Mouse (Mus musculus) erythroblast, embryonic 14.5 days (primary cell): ENCODE data around the gene Kdr. TPM values are rescaled to one million over a fixed set of nuclear protein-coding genes. Genes with fewer than 3 reads are reported as not detected.

Source experiments
- H3K27me3 ChIP-seq: 2 replicates; pipeline ENCODE4 v1.6.1; 2012; ENCODE audit warnings: inconsistent platforms; ENCODE audit not compliant: control insufficient read depth
- H3K36me3 ChIP-seq: 2 replicates; pipeline ENCODE4 v1.6.1; 2012; ENCODE audit warnings: mild to moderate bottlenecking, inconsistent platforms; ENCODE audit not compliant: control insufficient read depth
- H3K4me1 ChIP-seq: 2 replicates; pipeline ENCODE4 v1.6.1; 2012; ENCODE audit warnings: inconsistent platforms; ENCODE audit not compliant: control insufficient read depth
- H3K4me3 ChIP-seq: replicated peaks from 2 replicates; pipeline ENCODE3; 2012; ENCODE audit warnings: moderate library complexity, mild to moderate bottlenecking, inconsistent platforms
- H3K9me3 ChIP-seq: 2 replicates; pipeline ENCODE4 v1.6.1; 2012; ENCODE audit warnings: low read length, inconsistent platforms, mixed read lengths; ENCODE audit not compliant: control insufficient read depth
- GATA1 ChIP-seq: IDR thresholded peaks from 2 replicates; pipeline ENCODE4 v1.6.1; 2012; ENCODE audit warnings: low read length, inconsistent platforms, mixed read lengths
- TAL1 ChIP-seq: IDR thresholded peaks from 3 replicates; pipeline ENCODE4 v1.6.1; 2012; ENCODE audit warnings: low read length, inconsistent platforms, mixed read lengths
- polyA plus RNA-seq: library from polyadenylated mRNA; stranded (reverse); fragments of >175 nt; gene quantifications from 2 replicates; pipeline ENCODE4 v1.2.3, GENCODE M21; 2012

The Kdr gene
- polyA plus RNA-seq, result 0.02 TPM in 1 of 2 replicates, not detected in the other

DNA sequence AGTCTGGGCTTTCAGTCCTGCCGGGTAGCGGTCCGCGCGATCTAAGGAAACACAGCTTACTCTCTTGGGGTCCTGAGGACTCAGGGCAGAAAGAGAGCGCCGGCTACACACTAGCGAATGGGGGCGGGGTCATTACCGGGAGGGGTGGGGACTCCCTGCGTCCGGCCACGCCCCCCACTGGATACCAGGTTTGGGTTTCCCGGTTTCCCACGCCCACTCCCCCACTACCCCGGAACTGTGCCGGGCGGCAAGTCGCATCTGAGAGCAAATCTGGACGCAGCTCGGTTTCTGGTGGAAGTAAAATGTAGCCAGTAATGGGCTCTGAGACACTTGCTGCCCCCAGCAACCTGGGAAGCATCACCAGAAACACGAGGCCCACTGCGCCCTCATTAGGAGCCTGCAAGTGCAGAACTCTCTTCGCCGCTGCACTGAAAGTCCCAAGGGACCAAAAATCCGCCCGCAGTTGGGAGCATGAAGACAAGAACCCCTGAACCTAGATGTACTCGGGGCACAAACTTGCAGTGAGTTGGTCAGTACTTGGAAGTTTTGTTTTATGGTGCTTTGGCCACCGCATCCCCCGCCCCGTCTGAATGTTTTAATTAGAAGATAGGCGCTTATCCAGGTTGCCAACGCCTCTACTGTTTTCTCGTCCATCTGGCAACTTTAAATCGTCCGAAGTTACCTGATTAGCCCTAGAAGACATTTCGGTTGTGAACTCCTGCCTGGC lies at the start of gene Kdr:
TSS of gene Kdr (minus strand) at position 85 of the 727 bp plus-strand sequence.
- H3K9me3 ChIP-seq, result peaks cover 5% of the 10 kb centered on the region; the same call in 1 of the 2 replicates
- H3K4me3 ChIP-seq, result peak within 1 kb of the TSS; percentile 35
- H3K27me3 ChIP-seq, result peaks cover 80% of the 10 kb centered on the region
- TF ChIP-seq GATA1, result no peak
- no peak for TF ChIP-seq TAL1
- H3K36me3 ChIP-seq, result no peaks in the 10 kb centered on the region
- peaks cover 4% of the 10 kb centered on the region; the same call in 1 of the 2 replicates for H3K4me1 ChIP-seq

DNA sequence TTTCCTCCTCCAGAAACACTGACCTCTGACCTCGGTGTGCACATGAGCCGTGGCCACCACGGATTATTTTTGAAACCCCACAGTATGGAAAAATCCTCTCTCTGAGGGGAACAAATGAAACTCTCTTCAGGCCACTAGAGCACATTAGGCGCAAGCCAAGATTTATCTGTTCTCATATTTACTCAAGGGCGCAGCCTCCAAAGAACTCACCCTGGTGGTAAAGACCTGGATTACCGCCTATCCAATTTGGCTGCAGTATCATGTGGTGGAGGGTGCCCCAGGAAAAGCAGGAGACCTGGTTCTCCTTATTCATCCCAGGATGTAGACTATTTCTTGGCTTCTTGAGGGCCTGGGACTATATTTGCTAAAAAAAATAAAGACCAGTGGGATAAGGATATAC lies 48.5 kb upstream of the Kdr start:
- no peaks in the 10 kb centered on the region for H3K4me1 ChIP-seq
- H3K4me3 ChIP-seq, result no peak overlapping the region
- H3K9me3 ChIP-seq, result no peaks in the 10 kb centered on the region
- no peaks in the 10 kb centered on the region for H3K36me3 ChIP-seq
- TF ChIP-seq GATA1 (no peak), TAL1 (no peak)
- peaks cover 11% of the 10 kb centered on the region for H3K27me3 ChIP-seq

- no peaks in the 10 kb centered on the region for H3K36me3 ChIP-seq
- H3K4me1 ChIP-seq, result no peaks in the 10 kb centered on the region
- no peaks in the 10 kb centered on the region for H3K9me3 ChIP-seq
- peaks cover 11% of the 10 kb centered on the region for H3K27me3 ChIP-seq
- no peak for TF ChIP-seq TAL1
- TF ChIP-seq GATA1, result no peak
- no peak overlapping the region for H3K4me3 ChIP-seq
These were observed 47.9 kb upstream of the Kdr start for GRCm38 (mm10) chr5:76025996-76026665.

- H3K9me3 ChIP-seq, result no peaks in the 10 kb centered on the region
- peaks cover 11% of the 10 kb centered on the region for H3K27me3 ChIP-seq
- TF ChIP-seq GATA1 (no peak), TAL1 (no peak)
- H3K4me1 ChIP-seq, result no peaks in the 10 kb centered on the region
- no peak overlapping the region for H3K4me3 ChIP-seq
- H3K36me3 ChIP-seq, result no peaks in the 10 kb centered on the region
These were observed 44.9 kb upstream of the Kdr start for GRCm38 (mm10) chr5:76023011-76023773.

DNA sequence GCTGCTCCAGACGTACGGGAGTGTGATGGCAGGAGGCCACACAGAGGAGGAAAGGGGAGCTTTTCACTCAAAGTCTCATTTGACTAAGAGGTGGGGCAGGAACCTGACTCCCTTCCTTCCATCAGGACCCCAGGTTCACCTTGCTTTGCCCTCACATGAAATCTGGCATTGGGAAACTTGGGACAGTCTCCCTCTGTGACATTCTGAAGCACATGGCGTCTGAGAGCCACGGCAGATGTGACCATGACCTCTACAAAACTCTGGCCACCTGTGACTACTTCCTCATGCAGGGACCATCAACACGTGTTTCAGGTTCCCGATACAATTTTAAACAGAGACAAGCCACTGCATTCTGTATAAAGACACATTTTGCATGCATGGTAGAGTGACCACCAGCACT lies 44.2 kb upstream of the Kdr start:
- TF ChIP-seq GATA1 (no peak), TAL1 (no peak)
- Histone ChIP-seq H3K4me3 (no peak overlapping the region), H3K9me3 (no peaks in the 10 kb centered on the region), H3K36me3 (no peaks in the 10 kb centered on the region), H3K4me1 (no peaks in the 10 kb centered on the region), H3K27me3 (peaks cover 11% of the 10 kb centered on the region)

- Histone ChIP-seq H3K9me3 (no peaks in the 10 kb centered on the region), H3K4me3 (no peak overlapping the region), H3K27me3 (peaks cover 9% of the 10 kb centered on the region), H3K4me1 (no peaks in the 10 kb centered on the region), H3K36me3 (no peaks in the 10 kb centered on the region)
- TF ChIP-seq GATA1 (no peak), TAL1 (no peak)
These were observed 40.1 kb upstream of the Kdr start for GRCm38 (mm10) chr5:76018321-76018720.

GRCm38 (mm10) chr5:76016086-76016485 lies 37.8 kb upstream of the Kdr start:
- TF ChIP-seq GATA1 (no peak), TAL1 (no peak)
- no peak overlapping the region for H3K4me3 ChIP-seq
- H3K4me1 ChIP-seq, result no peaks in the 10 kb centered on the region
- no peaks in the 10 kb centered on the region for H3K36me3 ChIP-seq
- H3K27me3 ChIP-seq, result no peaks in the 10 kb centered on the region
- H3K9me3 ChIP-seq, result no peaks in the 10 kb centered on the region

DNA sequence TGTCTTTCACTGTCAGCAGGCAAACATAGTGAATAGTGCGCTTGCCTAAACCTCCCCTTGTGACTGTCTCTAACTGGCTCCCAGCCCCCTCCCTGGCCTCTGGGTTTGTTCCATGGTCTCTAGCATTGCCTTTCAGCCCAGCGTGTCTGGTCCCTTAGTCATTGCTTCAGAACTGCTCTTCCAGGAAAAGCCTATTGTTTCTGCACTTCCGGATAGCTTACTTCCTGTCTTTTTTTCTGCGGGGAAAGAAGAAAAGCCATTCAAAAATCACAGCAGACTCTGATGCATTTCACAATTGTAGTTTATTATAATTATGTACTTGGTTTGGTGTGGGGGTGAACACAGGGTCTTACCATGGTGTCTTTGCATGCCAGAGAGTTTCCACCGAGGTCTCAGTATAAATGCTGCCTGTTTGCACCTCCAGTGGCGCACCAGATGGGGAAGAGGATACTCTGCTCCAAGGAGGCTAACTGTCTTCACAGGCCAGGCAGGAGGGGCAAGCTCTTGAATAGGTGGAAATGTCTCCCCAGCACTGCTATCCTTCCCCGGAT lies 35.7 kb upstream of the Kdr start:
- Histone ChIP-seq H3K27me3 (no peaks in the 10 kb centered on the region), H3K4me1 (no peaks in the 10 kb centered on the region), H3K9me3 (no peaks in the 10 kb centered on the region), H3K4me3 (no peak overlapping the region), H3K36me3 (no peaks in the 10 kb centered on the region)
- no peak for TF ChIP-seq GATA1
- no peak for TF ChIP-seq TAL1

DNA sequence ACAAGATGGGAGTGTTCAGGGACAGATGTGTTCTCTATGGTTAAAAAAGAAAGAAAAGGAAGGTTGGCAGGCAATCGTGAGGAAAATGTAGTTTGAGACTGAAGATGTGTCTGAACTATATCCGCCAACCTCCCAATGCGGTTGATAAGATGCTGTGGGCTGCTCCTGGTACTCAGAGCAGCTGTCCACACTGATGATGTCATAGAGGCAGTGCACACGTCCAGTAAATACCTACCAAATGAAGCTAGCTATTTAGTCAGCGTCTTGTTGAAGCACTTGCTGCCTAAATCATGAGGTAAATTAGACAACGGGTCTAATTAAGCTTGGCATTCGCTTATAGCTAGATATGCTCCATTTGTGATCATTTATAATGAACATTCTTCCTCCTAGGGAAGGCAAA lies 28.1 kb upstream of the Kdr start:
- H3K36me3 ChIP-seq, result no peaks in the 10 kb centered on the region
- TF ChIP-seq GATA1 (no peak), TAL1 (no peak)

More for the DNA sequence above, 28.1 kb upstream of the Kdr start:
- H3K4me3 ChIP-seq, result no peak overlapping the region
- no peaks in the 10 kb centered on the region for H3K9me3 ChIP-seq
- H3K4me1 ChIP-seq, result no peaks in the 10 kb centered on the region
- H3K27me3 ChIP-seq, result peaks cover 7% of the 10 kb centered on the region
